Mouse (Mus musculus): ENCODE results near the gene Sugp1. TPM values are rescaled to one million over a fixed set of nuclear protein-coding genes. Genes with fewer than 3 reads are reported as not detected.
"Not testable (repeated sequence)": the region's sequence is repeated elsewhere in the genome, so short reads cannot be mapped to it uniquely, and the experiment has no call there.

Sugp1 gene
- 60.9 and 66.5 TPM in 2 replicates for polyA plus RNA-seq (2015; fragmentation: Nextera tagmentation; extraction: Ambion mirVana)

- WGBS, result under 1% methylated on average over 65 of the region's 65 CpGs
- peaks cover 43% of the 10 kb centered on the region for H3K4me1 ChIP-seq
- H3K4me2 ChIP-seq (replicated peaks), result peak within 1 kb of the TSS; percentile 96
- no peaks in the 10 kb centered on the region for H3K9me3 ChIP-seq
- no peaks in the 10 kb centered on the region for H3K27me3 ChIP-seq
- ATAC-seq (replicated peaks), result peak; percentile 97
- H3K36me3 ChIP-seq, result no peaks in the 10 kb centered on the region
- H3K27ac ChIP-seq (replicated peaks), result peak within 1 kb of the TSS; percentile 90
- peak within 1 kb of the TSS; percentile 92 for H3K4me3 ChIP-seq
- peak within 1 kb of the TSS; percentile 92 for H3K9ac ChIP-seq (replicated peaks)
Measured at GRCm38 (mm10) chr8:70042583-70043455, at the start of gene Sugp1, which contains the start of gene Mau2. Sugp1 (plus strand) TSS chr8:70042813. Mau2 (minus strand) TSS chr8:70042734.

- Histone ChIP-seq H3K36me3 (no peaks in the 10 kb centered on the region), H3K9me3 (no peaks in the 10 kb centered on the region), H3K4me1 (peaks cover 15% of the 10 kb centered on the region), H3K9ac (replicated peaks) (peak overlapping the region; percentile 69), H3K27me3 (no peaks in the 10 kb centered on the region), H3K27ac (replicated peaks) (peak overlapping the region; percentile 87; the same call in 1 of the 2 replicates), H3K4me2 (replicated peaks) (peak overlapping the region; percentile 69), H3K4me3 (peak overlapping the region; percentile 95)
- ATAC-seq (replicated peaks), result no peak
- under 1% methylated on average over 7 of the region's 7 CpGs for WGBS
Measured at GRCm38 (mm10) chr8:69995422-69995775, 47.2 kb upstream of the Sugp1 start.

DNA sequence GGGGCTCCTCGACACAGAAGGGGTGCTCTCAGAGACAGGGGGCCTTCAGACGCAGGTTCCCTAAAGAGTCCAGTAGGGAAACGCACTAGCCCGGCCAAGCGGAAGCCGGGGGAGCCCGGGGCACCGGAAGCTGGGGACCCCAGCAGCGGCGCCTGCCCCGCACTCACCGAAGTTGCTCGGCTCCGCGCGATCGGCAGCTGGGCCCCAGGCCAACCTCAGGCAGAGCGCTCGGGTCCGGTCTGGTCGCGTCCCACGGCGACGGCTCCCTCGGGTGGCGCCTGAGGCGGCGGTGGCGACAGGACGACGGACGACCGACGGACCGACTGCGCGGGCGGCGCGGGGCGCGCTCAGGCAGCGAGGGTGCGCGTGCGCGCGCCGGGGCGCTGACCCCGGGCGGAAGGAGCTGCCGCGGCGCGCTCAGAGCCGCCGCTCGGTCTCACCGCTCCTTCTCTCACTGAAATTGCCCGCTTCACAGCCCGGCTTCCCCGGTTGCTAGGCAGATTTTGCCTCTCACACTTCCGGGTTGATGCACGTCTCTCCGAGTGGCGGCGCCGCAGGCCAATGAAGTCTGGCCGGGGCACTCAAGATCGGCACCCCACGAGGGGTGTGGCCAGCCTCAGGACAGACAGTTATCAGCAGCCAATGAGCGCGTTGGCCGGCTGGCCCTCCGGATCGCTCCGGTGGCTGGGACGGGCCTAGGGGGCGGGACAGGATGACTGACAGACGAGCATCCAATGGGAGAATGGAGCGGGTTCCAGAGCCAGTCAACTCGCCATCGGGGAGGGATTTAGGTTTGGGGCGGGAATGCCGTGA is 46.6 kb upstream of the Sugp1 start, which contains the start of gene Gatad2a:
TSS of gene Gatad2a (minus strand) at position 609 of the 813 bp plus-strand sequence.
- Histone ChIP-seq H3K27me3 (no peaks in the 10 kb centered on the region), H3K36me3 (no peaks in the 10 kb centered on the region), H3K4me3 (peak within 1 kb of the TSS; percentile 95), H3K9me3 (no peaks in the 10 kb centered on the region), H3K4me1 (peaks cover 15% of the 10 kb centered on the region), H3K4me2 (replicated peaks) (peak within 1 kb of the TSS; percentile 86), H3K9ac (replicated peaks) (peak within 1 kb of the TSS; percentile 69), H3K27ac (replicated peaks) (peak within 1 kb of the TSS; percentile 87)
- WGBS, result under 1% methylated on average over 53 of the region's 87 CpGs
- ATAC-seq (replicated peaks), result peak; percentile 100

DNA sequence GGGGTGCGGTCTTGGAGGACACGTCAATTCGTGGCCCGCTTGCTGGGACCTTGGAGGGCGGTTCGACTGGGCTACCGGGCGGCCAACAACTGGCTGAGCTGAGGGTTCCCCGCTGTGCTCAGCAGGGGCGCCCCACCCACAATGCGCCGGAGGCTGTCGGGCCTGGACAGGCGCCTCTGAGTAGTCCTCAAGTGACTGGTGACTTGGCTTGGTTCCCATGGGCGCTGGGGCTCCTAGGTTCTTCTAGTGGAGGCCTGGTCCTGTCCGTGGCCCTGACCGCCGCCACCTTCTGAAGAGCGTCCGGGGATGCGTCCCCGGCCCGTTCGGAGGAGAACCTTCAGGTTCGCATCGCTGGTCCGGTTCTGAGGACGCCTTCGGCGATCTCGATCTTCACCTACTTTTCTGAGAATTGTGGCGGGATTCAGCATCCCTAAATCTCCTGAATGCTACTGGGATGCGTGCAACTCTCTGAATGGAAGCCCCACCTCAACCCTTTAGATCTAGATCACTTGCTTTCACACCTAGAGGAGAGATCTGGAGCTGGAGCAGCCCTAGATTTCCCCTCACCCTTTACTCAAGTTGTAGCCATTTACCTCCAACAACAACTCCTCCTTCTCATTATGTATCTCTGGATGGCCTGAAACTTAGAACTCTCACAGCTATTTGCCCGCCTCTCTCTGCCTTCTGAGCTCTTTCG is 45.9 kb upstream of the Sugp1 start:
- H3K27me3 ChIP-seq, result no peaks in the 10 kb centered on the region
- peak overlapping the region; percentile 65 for H3K9ac ChIP-seq (replicated peaks)
- no peaks in the 10 kb centered on the region for H3K36me3 ChIP-seq
- H3K27ac ChIP-seq (replicated peaks), result peak overlapping the region; percentile 63
- H3K4me1 ChIP-seq, result peaks cover 17% of the 10 kb centered on the region
- no peak for ATAC-seq (replicated peaks)
- H3K4me3 ChIP-seq, result peak overlapping the region; percentile 95
- peak overlapping the region; percentile 86 for H3K4me2 ChIP-seq (replicated peaks)
- 2% methylated on average over 35 of the region's 35 CpGs for WGBS
- H3K9me3 ChIP-seq, result no peaks in the 10 kb centered on the region

GRCm38 (mm10) chr8:69998706-69999105 is 43.9 kb upstream of the Sugp1 start:
- peaks cover 17% of the 10 kb centered on the region for H3K4me1 ChIP-seq
- H3K27me3 ChIP-seq, result no peaks in the 10 kb centered on the region
- ATAC-seq (replicated peaks), result no peak
- H3K4me2 ChIP-seq (replicated peaks), result no peak overlapping the region
- no peak overlapping the region for H3K27ac ChIP-seq (replicated peaks)
- H3K4me3 ChIP-seq, result no peak overlapping the region
- 93% methylated on average over 3 of the region's 3 CpGs for WGBS
- no peaks in the 10 kb centered on the region for H3K9me3 ChIP-seq
- H3K9ac ChIP-seq (replicated peaks), result no peak overlapping the region
- H3K36me3 ChIP-seq, result no peaks in the 10 kb centered on the region

GRCm38 (mm10) chr8:69999236-69999635 is 43.4 kb upstream of the Sugp1 start:
- 89% methylated on average over 4 of the region's 4 CpGs for WGBS
- no peak for ATAC-seq (replicated peaks)

DNA sequence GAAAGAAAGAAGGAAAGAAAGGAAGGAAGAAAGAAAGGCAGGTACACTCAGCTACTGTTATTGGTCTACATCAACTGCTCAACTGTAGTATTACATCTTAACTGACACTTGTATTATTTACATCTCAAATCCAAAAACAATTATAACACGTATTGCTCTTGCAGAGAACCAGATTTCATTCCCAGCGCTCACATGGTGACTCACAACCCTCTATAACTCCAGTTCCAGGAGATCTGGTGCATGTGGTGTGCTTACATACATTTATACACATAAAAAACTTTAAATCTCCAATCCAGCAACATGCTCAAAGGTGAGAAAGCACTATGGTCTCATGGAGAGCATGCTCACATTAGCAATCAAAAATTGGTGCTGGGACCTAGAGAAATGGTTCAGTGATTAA is 42.4 kb upstream of the Sugp1 start:
- no peak for ATAC-seq (replicated peaks)
- 79% methylated on average over 2 of the region's 2 CpGs for WGBS

More at GRCm38 (mm10) chr8:69999236-69999635, 43.4 kb upstream of the Sugp1 start:
- Histone ChIP-seq H3K4me2 (replicated peaks) (no peak overlapping the region), H3K4me1 (peaks cover 17% of the 10 kb centered on the region), H3K27ac (replicated peaks) (no peak overlapping the region), H3K4me3 (no peak overlapping the region), H3K9me3 (no peaks in the 10 kb centered on the region), H3K9ac (replicated peaks) (no peak overlapping the region), H3K27me3 (no peaks in the 10 kb centered on the region), H3K36me3 (no peaks in the 10 kb centered on the region)

GRCm38 (mm10) chr8:70001176-70001891 is 41.3 kb upstream of the Sugp1 start:
- Histone ChIP-seq H3K4me3 (no peak overlapping the region), H3K4me1 (peaks cover 7% of the 10 kb centered on the region), H3K9me3 (no peaks in the 10 kb centered on the region), H3K27ac (replicated peaks) (no peak overlapping the region), H3K9ac (replicated peaks) (no peak overlapping the region), H3K4me2 (replicated peaks) (no peak overlapping the region), H3K27me3 (no peaks in the 10 kb centered on the region), H3K36me3 (no peaks in the 10 kb centered on the region)
- ATAC-seq (replicated peaks), result peak; percentile 30; the same call in 1 of the 2 replicates
- WGBS, result 4% methylated on average over 16 of the region's 16 CpGs

More for the DNA sequence above, 42.4 kb upstream of the Sugp1 start:
- Histone ChIP-seq H3K27ac (replicated peaks) (no peak overlapping the region), H3K4me2 (replicated peaks) (no peak overlapping the region), H3K36me3 (no peaks in the 10 kb centered on the region), H3K4me3 (no peak overlapping the region), H3K4me1 (peaks cover 11% of the 10 kb centered on the region), H3K9me3 (no peaks in the 10 kb centered on the region), H3K27me3 (no peaks in the 10 kb centered on the region), H3K9ac (replicated peaks) (no peak overlapping the region)

DNA sequence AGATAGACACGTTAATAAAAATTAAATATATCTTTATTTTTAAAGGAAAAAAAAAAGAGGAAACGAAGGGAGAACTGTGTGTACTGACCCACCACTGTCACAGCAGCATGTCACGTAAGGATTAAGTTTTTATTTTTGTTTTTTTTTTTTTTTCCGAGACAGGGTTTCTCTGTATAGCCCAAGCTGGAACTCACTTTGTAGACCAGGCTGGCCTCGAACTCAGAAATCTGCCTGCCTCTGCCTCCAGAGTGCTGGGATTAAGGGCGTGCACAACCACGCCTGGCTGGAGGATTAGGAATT is 40.8 kb upstream of the Sugp1 start:
- not testable (repeated sequence) for H3K4me1 ChIP-seq; H3K4me2 ChIP-seq (replicated peaks); ATAC-seq (replicated peaks); H3K27ac ChIP-seq (replicated peaks); H3K9me3 ChIP-seq; H3K9ac ChIP-seq (replicated peaks); H3K4me3 ChIP-seq; H3K27me3 ChIP-seq; H3K36me3 ChIP-seq
- WGBS, result 43% methylated on average over 7 of the region's 7 CpGs

GRCm38 (mm10) chr8:70003204-70003657 is 39.4 kb upstream of the Sugp1 start:
- no peaks in the 10 kb centered on the region for H3K36me3 ChIP-seq
- 57% methylated on average over 4 of the region's 4 CpGs for WGBS
- H3K9me3 ChIP-seq, result no peaks in the 10 kb centered on the region
- H3K9ac ChIP-seq (replicated peaks), result no peak overlapping the region
- H3K27ac ChIP-seq (replicated peaks), result no peak overlapping the region
- H3K4me3 ChIP-seq, result no peak overlapping the region
- no peaks in the 10 kb centered on the region for H3K27me3 ChIP-seq
- no peak for ATAC-seq (replicated peaks)
- H3K4me1 ChIP-seq, result peaks cover 3% of the 10 kb centered on the region; the same call in 1 of the 2 replicates
- H3K4me2 ChIP-seq (replicated peaks), result no peak overlapping the region

GRCm38 (mm10) chr8:70004345-70004744 is 38.3 kb upstream of the Sugp1 start:
- H3K4me1 ChIP-seq, result peaks cover 3% of the 10 kb centered on the region; the same call in 1 of the 2 replicates
- H3K4me2 ChIP-seq (replicated peaks), result no peak overlapping the region

More at GRCm38 (mm10) chr8:70004345-70004744, 38.3 kb upstream of the Sugp1 start:
- no peaks in the 10 kb centered on the region for H3K9me3 ChIP-seq
- H3K27ac ChIP-seq (replicated peaks), result no peak overlapping the region
- ATAC-seq (replicated peaks), result no peak
- no peaks in the 10 kb centered on the region for H3K27me3 ChIP-seq
- no peak overlapping the region for H3K4me3 ChIP-seq
- no peaks in the 10 kb centered on the region for H3K36me3 ChIP-seq
- H3K9ac ChIP-seq (replicated peaks), result no peak overlapping the region
